15 mouse cellular contexts compared by ENCODE assay signal in the genomic region with DNA sequence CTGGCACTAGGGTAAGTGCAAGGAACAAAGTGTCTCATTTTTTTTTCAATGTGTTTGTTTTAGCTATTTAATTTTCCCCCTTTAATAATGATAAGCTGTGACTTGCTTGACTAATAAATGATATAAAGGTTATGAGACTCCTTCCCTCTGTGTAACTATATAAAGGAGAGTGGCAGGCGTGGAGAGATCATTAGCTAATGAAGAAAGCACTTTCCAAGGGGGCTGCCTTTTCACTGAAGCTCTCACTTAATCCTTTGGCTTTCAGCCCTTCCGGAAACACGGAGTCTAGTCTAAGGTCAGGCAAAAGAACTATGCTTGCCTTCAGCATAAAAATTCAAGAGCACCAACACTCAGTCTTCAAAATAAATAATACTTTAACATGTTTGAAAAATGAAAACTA.
"Had no signal": no experiment of that assay in that cellular context is flagged by ENCODE, and none has a peak within 500 bp of the region (broad histone marks: within the 10 kb centered on the region; RNA-seq: fewer than 3 reads in every experiment).

No protein-coding gene starts in this region.

- H3K27me3 ChIP-seq: kidney, embryonic 15.5 days; limb, embryonic 12.5 days; liver, embryonic 13.5 days; neural tube, embryonic 13.5 days had no signal

- H3K4me3 ChIP-seq: kidney, embryonic 15.5 days; layer of hippocampus, adult 2 months; limb, embryonic 12.5 days; liver, embryonic 13.5 days; neural tube, embryonic 13.5 days had no signal

- H3K36me3 ChIP-seq: kidney, embryonic 15.5 days; limb, embryonic 12.5 days; liver, embryonic 13.5 days; neural tube, embryonic 13.5 days had no signal

- H3K4me2 ChIP-seq: kidney, embryonic 15.5 days; limb, embryonic 12.5 days; liver, embryonic 13.5 days; neural tube, embryonic 13.5 days had no signal

- H3K9me3 ChIP-seq: kidney, embryonic 15.5 days; limb, embryonic 12.5 days; liver, embryonic 13.5 days; neural tube, embryonic 13.5 days had no signal

- ATAC-seq: liver, postnatal 0 days had no signal

- H3K9ac ChIP-seq: kidney, embryonic 15.5 days; limb, embryonic 12.5 days; liver, embryonic 13.5 days; liver, postnatal 0 days; neural tube, embryonic 13.5 days had no signal

- H3K27ac ChIP-seq: kidney, embryonic 15.5 days; layer of hippocampus, adult 2 months; limb, embryonic 12.5 days; liver, embryonic 13.5 days; neural tube, embryonic 13.5 days had no signal

- H3K4me1 ChIP-seq: kidney, embryonic 15.5 days; liver, embryonic 13.5 days; neural tube, embryonic 13.5 days had no signal

- DNase-seq: kidney, adult 18-20 months; kidney, postnatal 4 days; liver; liver, embryonic 13.5 days; liver, postnatal 0 days; lung, postnatal 36 days; retina, postnatal 1 day; right cerebral cortex, postnatal 4 days; spleen, adult 18-20 months; thymus, adult 18-20 months; thymus, postnatal 14 days had no signal
